Mouse (Mus musculus) spleen, embryonic (tissue): Measurements from ENCODE around the gene Tnpo2.

Source experiments
- CTCF ChIA-PET: fragments of 350-600 bp; sonication (Branson Sonifier 250); formaldehyde crosslinking; loops from one replicate; lab custom pipeline; 2022; lab: Charles Lee

Tnpo2 gene

DNA sequence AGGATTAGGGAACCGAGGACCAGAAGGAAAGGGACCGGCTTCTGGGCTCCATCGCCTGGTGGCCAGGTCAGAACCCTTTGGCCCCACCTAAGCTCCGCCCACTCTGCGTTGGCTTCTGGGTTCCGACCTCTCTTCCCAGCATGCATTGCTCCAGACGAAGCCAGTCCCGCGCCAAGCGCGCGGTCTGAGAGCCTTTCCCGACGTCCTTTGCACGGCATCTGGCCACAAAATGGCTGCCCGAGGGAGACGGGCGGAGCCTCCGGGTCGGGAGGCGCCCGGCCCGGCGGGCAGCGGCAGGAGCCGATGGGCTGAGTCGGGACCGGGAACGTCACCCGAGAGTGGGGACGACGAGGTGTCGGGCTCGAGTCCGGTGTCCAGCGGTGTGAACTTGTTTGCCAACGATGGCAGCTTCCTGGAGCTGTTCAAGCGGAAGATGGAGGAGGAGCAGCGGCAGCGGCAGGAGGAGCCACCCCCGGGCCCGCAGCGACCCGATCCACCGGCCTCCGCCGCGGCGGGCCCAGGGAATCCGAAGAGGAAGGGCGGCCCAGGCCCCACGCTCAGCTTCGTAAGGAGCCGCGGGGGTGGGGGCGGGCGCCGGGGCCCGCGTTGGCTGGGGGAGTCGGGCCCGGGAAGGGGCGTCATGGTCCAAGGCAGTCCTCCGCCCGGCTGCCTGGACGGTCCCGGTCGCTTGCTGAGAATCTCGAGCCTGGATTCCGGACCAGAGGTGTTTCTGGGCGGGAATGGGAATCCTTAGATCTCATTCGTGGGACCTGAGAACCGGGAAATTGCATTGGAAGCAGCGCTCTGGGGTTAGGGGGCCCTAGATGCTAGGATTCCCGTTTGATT is 9.8 kb upstream of the Tnpo2 start, which contains the start of gene Trir:
Trir (plus strand) TSS at position 154 of the 846 bp plus-strand sequence.
- CTCF ChIA-PET: interaction anchor here (0.5 to 0.6 kb wide), 2 partner anchors 10 to 321 kb away, joined by 3 to 4 read pairs; partner anchors contain the start of gene Tnpo2

- CTCF ChIA-PET: no interaction called here
Observed at GRCm38 (mm10) chr8:85027516-85027855, 9.2 kb upstream of the Tnpo2 start.

GRCm38 (mm10) chr8:85027922-85028321 is 8.8 kb upstream of the Tnpo2 start:
- CTCF ChIA-PET: no interaction called here

DNA sequence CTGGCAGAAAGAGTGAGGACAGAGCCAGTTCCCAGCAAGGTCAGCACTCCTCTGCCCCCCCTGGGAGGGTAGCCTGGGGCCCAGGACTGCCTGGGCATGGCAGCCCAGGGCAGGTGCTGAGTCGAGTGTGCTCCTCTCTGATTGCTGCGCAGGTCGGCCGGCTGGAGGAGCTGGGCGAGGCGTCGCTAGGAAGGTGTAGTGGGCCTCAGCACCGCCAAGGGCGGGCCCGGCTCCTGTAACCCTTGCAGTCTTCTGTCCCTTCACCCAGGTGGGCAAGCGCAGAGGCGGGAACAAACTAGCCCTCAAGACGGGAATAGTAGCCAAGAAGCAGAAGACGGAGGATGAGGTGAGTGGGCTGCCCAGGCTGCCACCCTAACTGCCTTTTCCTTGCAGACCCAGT is 7.4 kb upstream of the Tnpo2 start:
- CTCF ChIA-PET: no interaction called here

- CTCF ChIA-PET: no interaction called here
Observed at GRCm38 (mm10) chr8:85032622-85033311, 3.9 kb upstream of the Tnpo2 start.

DNA sequence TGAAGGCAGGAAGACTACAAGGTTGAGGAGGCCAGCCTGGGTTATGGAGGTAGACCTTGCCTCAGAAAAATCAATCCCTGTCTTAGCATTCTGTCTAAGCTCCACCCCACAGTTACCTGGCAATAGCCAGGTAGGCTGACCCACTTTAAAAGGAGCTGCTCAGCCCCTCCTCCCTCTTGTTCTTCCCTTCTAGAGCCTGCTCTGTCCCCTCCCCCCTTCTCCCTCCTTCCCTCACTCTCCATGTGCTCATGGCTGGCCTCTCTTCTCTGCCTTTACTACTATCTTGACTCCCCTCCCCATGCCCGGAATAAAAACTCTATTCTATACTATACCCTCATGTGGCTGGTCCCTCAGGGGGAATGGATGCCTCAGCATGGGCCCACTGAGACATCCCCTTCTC is 2.8 kb upstream of the Tnpo2 start:
- CTCF ChIA-PET: interaction anchor here (0.6 kb wide), 1 partner anchor 27 kb away, joined by 4 read pairs; no protein-coding TSS in a partner anchor

- CTCF ChIA-PET: no interaction called here
Observed at GRCm38 (mm10) chr8:85034764-85035163, 2.0 kb upstream of the Tnpo2 start.

- CTCF ChIA-PET: interaction anchor here (0.5 kb wide), 1 partner anchor 1011 kb away, joined by 6 read pairs; no protein-coding TSS in a partner anchor
Observed at GRCm38 (mm10) chr8:85035165-85035727, 1.5 kb upstream of the Tnpo2 start.

GRCm38 (mm10) chr8:85035728-85036310 is 896 bp upstream of the Tnpo2 start:
- CTCF ChIA-PET: interaction anchor here (0.5 to 1.8 kb wide), 2 partner anchors 61 to 1011 kb away, joined by 4 to 6 read pairs; no protein-coding TSS in a partner anchor

GRCm38 (mm10) chr8:85036381-85036717 is 366 bp upstream of the Tnpo2 start:
- CTCF ChIA-PET: interaction anchor here (0.6 to 1.8 kb wide), 2 partner anchors 10 to 62 kb away, joined by 4 read pairs; partner anchors contain the start of gene Trir

DNA sequence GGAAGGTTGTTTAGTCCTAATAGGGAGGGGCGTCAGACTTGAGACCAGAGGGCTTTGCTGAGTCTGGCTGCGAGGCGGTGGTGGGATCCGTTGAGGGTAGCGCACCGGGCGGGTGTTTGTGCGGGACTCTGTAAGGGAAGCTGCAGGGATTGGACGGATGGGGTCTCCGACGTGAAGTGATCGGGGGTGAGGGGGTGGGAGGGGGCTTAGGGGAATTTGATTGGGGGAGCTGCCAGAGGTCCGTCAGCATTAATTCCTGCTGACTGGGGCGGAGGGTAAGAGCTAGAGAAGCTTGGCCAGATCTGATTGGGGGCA is 608 bp downstream of the Tnpo2 start:
- CTCF ChIA-PET: interaction anchor here (0.6 to 1.8 kb wide), 3 partner anchors 16 to 64 kb away, joined by 3 to 12 read pairs (median 4); no protein-coding TSS in a partner anchor

DNA sequence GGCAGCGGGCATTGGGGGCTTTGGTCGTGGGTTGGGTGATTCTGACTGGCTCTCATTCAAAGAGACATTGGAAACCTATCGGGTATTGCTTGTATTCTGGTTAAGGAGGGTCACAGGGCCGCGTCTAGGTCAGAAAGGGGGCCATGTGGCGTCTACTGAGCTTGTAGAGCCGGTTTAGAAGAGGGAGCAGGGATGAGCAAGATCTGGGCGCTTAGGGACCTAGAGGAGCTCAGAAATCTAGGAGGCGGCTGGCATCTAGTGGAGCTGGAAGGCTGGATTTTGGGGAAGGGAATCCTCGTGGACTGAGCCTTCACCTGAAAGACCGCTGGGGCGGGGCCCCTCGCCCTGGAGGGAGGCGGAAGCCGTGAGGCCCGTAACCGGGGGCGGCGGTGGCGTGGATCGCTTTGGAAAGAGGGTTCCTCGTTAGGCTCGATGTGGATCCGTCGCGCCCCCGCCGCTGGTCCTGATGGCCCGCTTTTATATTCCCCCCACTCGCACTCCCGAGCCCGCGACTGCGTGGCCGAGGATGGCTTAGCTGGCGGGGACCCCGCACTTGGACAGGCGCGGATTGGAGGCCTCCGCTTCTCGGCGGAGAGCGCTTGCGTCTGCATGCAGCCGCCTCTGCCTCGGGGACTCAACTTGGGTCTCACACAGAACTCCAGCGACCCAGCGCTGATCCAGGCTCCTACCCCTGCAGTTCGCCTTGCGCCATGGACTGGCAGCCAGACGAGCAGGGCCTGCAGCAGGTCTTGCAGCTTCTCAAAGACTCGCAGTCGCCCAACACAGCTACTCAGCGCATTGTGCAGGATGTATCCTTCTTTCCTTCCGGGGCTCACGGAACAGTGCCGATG is 1.2 kb downstream of the Tnpo2 start:
- CTCF ChIA-PET: interaction anchor here (1.8 kb wide), 1 partner anchor 64 kb away, joined by 4 read pairs; no protein-coding TSS in a partner anchor

- CTCF ChIA-PET: no interaction called here
Observed at GRCm38 (mm10) chr8:85043619-85044018, 6.9 kb downstream of the Tnpo2 start.

DNA sequence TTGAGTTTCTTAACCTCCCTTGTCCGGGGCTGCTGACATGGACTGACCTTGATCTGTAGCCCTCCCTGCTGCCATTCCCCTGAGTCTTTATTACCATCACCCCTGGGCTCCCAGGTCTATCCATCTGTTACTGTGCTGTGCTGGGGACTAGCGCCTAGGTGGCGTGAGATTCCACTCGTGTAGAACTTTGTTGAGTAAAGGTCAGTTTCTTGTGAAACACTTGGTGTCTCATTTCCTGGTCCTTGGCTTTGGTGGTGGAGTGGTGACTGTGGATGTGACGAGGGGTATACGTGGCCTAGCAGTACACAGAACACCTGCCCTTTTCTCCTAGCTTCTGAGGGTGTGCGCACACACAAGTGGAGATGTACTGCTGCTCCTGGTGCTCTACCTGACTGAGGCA is 20.7 kb downstream of the Tnpo2 start:
- CTCF ChIA-PET: no interaction called here

DNA sequence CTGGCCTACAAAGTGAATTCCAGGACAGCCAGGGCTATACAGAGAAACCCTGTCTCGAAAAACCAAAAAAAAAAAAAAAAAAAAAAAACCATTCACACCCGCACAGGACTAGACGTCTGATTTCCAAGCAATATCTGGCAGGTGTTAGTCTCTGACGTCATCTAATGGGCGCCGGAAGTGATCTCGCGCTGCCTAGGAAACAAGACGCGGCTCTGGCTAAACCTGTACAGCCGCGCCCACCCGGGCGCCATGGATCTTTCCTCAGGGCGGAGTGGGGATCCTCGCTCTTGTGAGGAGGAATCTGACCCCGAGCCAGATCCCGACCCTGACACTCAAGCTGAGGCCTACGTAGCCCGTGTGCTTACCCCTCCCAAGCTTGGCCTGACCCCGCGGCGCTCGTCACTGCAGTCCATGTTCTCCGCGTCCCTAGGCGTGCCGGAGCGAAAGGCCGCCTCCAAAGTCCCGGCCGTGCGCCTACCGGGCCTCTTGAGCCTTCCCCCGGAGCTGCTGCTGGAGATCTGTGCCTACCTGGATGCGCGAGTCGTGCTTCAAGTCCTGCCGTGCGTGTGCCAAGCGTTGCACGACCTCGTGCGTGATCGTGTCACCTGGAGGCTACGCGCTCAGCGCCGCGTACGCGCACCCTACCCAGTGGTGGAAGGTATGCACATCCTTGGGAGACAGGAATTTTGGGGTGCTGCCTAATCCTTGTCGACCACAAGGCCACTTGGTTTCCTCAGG is 23.3 kb downstream of the Tnpo2 start, which contains the start of gene Fbxw9:
Fbxw9 (plus strand) TSS at position 177 of the 738 bp plus-strand sequence.
- CTCF ChIA-PET: interaction anchor here (0.6 kb wide), 1 partner anchor 26 kb away, joined by 4 read pairs; no protein-coding TSS in a partner anchor

DNA sequence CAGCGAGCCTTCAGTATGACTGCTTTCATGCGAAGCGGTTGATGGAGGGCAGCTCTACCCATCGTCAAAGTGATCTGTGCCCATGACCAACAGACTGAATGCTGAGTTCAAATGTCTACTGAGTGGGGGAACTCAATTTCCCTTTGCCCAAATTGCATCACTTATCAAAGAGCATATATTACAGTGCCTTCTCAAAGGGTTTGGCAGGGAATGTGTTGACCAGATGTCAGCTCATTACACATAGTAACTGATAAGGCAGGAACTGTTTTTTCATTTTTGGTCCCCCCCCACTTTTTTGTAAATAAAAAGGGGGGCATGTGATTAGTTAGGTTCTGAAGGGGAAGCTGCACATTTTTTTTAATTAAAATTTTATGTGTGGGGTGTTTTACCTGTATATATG is 25.9 kb downstream of the Tnpo2 start:
- CTCF ChIA-PET: no interaction called here

DNA sequence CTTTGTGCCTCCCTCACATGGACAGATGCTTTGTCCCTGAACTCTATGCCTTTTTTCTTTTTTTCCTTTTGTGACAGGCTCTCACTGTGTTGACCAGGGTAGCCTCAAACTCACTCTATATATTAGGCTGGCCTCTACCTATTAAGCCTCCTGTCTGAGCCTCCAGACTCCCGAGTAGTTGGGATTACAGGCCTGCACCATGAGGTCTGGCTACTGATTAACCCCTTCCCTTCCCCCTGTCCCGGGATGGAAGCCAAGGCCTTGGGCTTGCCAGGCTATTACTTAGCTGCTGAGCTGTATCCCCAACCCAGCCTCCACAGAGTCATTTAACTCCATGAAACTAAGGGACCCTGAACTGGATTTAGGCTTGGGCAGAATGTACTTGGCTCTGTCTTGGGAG is 28.5 kb downstream of the Tnpo2 start:
- CTCF ChIA-PET: no interaction called here

DNA sequence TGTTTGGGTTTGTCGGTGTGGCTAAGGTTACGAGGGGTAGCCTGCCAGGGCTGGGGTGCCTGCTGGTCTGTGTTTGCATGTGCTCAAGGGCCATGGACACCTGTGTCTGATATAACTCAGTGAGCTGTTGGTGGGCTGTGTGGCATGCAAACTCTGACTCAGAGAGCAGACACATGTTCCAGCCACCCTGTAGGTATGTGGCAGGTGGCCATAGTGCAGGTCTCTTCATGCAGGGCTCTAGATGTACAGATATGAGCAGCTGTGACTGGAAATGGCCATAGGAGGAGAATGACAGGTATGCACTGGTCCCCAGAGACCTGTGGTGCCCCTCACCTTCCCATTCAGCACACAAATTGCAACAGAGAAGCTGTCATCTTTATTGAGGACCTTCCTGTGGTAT is 30.4 kb downstream of the Tnpo2 start:
- CTCF ChIA-PET: interaction anchor here (1.0 to 1.3 kb wide), 2 partner anchors 18 to 20 kb away, joined by 3 read pairs; no protein-coding TSS in a partner anchor

GRCm38 (mm10) chr8:85067982-85068381 is 31.3 kb downstream of the Tnpo2 start, which contains the start of gene Gm5741:
Gm5741 (minus strand) TSS chr8:85067982.
- CTCF ChIA-PET: interaction anchor here (0.6 to 1.3 kb wide), 4 partner anchors 10 to 96 kb away, joined by 3 to 5 read pairs (median 3); no protein-coding TSS in a partner anchor

- CTCF ChIA-PET: interaction anchor here (0.5 to 0.6 kb wide), 2 partner anchors 120 to 885 kb away, joined by 4 to 5 read pairs; no protein-coding TSS in a partner anchor
Observed at GRCm38 (mm10) chr8:85071041-85071440, 34.3 kb downstream of the Tnpo2 start.
